Mouse (Mus musculus) gastrocnemius, postnatal 10 days (tissue): ENCODE measurements around the gene Cyp4a31. TPM values are rescaled to one million over a fixed set of nuclear protein-coding genes. Genes with fewer than 3 reads are reported as not detected.
"Not testable (repeated sequence)": the region's sequence is repeated elsewhere in the genome, so short reads cannot be mapped to it uniquely, and the experiment has no call there.

Experiments used
- DNase-seq: peaks from one replicate; pipeline ENCODE4 v3.0.0; 2021; ENCODE audit warnings: mixed read lengths
- long read RNA-seq, 2 experiments: library from polyadenylated mRNA; stranded (forward); transcript quantifications; one replicate each; pipeline ENCODE4 v2.0.0; 2021
- total RNA-seq, 2 experiments: library from RNA; stranded (reverse); gene quantifications; 2 replicates each; pipeline ENCODE4 v1.2.3; 2021

The Cyp4a31 gene
- not detected for total RNA-seq
- long read RNA-seq, experiment 1: 0 reads
- long read RNA-seq, experiment 2: 0 reads

- DNase-seq: no peak
These were observed at the start of gene Cyp4a31 for GRCm38 (mm10) chr4:115563401-115563800. Gene Cyp4a31 (plus strand): TSS chr4:115563649.

- DNase-seq: not testable (repeated sequence)
These were observed 49.5 kb upstream of the Cyp4a31 start for GRCm38 (mm10) chr4:115513964-115514363.

- DNase-seq: not testable (repeated sequence)
These were observed 45.4 kb upstream of the Cyp4a31 start, which contains the start of gene Cyp4a10 for GRCm38 (mm10) chr4:115518000-115518399. Gene Cyp4a10 (plus strand): TSS chr4:115518264.

GRCm38 (mm10) chr4:115519444-115519843 is 44.0 kb upstream of the Cyp4a31 start:
- no peak for DNase-seq

- no peak for DNase-seq
These were observed 41.7 kb upstream of the Cyp4a31 start for GRCm38 (mm10) chr4:115521766-115522165.

GRCm38 (mm10) chr4:115545101-115545500 is 18.3 kb upstream of the Cyp4a31 start:
- no peak for DNase-seq

- DNase-seq: no peak
These were observed 17.2 kb upstream of the Cyp4a31 start for GRCm38 (mm10) chr4:115546141-115546828.

- DNase-seq: no peak
These were observed 10.7 kb upstream of the Cyp4a31 start for GRCm38 (mm10) chr4:115552726-115553125.

- DNase-seq: no peak
These were observed 7.9 kb upstream of the Cyp4a31 start for GRCm38 (mm10) chr4:115555513-115555912.

- DNase-seq: no peak
These were observed 5.4 kb upstream of the Cyp4a31 start for GRCm38 (mm10) chr4:115557861-115558561.

GRCm38 (mm10) chr4:115561236-115561635 is 2.2 kb upstream of the Cyp4a31 start:
- DNase-seq: not testable (repeated sequence)

GRCm38 (mm10) chr4:115564469-115565225 is 1.2 kb downstream of the Cyp4a31 start:
- not testable (repeated sequence) for DNase-seq

- no peak for DNase-seq
These were observed 11.8 kb downstream of the Cyp4a31 start for GRCm38 (mm10) chr4:115575255-115575654.

GRCm38 (mm10) chr4:115575776-115576175 is 12.3 kb downstream of the Cyp4a31 start:
- DNase-seq: no peak

GRCm38 (mm10) chr4:115583036-115583435 is 19.6 kb downstream of the Cyp4a31 start:
- DNase-seq: no peak

- DNase-seq: no peak
These were observed 32.9 kb downstream of the Cyp4a31 start for GRCm38 (mm10) chr4:115596357-115596756.

GRCm38 (mm10) chr4:115596824-115597336 is 33.4 kb downstream of the Cyp4a31 start:
- DNase-seq: no peak

GRCm38 (mm10) chr4:115600611-115601010 is 37.2 kb downstream of the Cyp4a31 start, which contains the start of gene Cyp4a32:
Gene Cyp4a32 (plus strand): TSS chr4:115600969.
- DNase-seq: not testable (repeated sequence)

- no peak for DNase-seq
These were observed 50.6 kb downstream of the Cyp4a31 start for GRCm38 (mm10) chr4:115614005-115614404.

- not testable (repeated sequence) for DNase-seq
These were observed 62.1 kb downstream of the Cyp4a31 start for GRCm38 (mm10) chr4:115625560-115625959.
